Mouse (Mus musculus): Measurements from ENCODE around the gene Tsc22d3. TPM values are rescaled to one million over a fixed set of nuclear protein-coding genes. Genes with fewer than 3 reads are reported as not detected.

Tsc22d3 gene
- polyA plus RNA-seq, 2 experiments = 52.9 to 96.0 TPM

GRCm38 (mm10) chrX:140522071-140522765, 78.2 kb downstream of the Tsc22d3 start:
- ATAC-seq (ENCODE audit: low FRiP score, low read depth) = no peak
- Histone ChIP-seq H3K9me3 (ENCODE audit: control insufficient read depth, low read length) (no peaks in the 10 kb centered on the region), H3K4me3 (replicated peaks; ENCODE audit: low read length) (no peak overlapping the region), H3K27ac (replicated peaks; ENCODE audit: low read depth, low read length) (no peak overlapping the region), H3K27me3 (ENCODE audit: control insufficient read depth, insufficient read depth, low read length) (no peaks in the 10 kb centered on the region), H3K9ac (ENCODE audit: low read depth, low read length, severe bottlenecking) (no peak overlapping the region), H3K4me2 (replicated peaks; ENCODE audit: low read depth, low read length, severe bottlenecking) (no peak overlapping the region), H3K4me1 (ENCODE audit: control insufficient read depth, insufficient read depth, low read length) (no peaks in the 10 kb centered on the region), H3K36me3 (ENCODE audit: control insufficient read depth, insufficient read depth, low read length) (no peaks in the 10 kb centered on the region)
- TF ChIP-seq POLR2A (IDR thresholded peaks at IDR 0.05; ENCODE audit: borderline replicate concordance, extremely low read depth, insufficient read depth, insufficient read length) = no peak
- no peak for DNase-seq (ENCODE audit: low spot score)
- 41% methylated on average over 14 of the region's 14 CpGs for WGBS

GRCm38 (mm10) chrX:140520146-140521102, 80.0 kb downstream of the Tsc22d3 start:
- H3K9me3 ChIP-seq (ENCODE audit: control insufficient read depth, low read length) = no peaks in the 10 kb centered on the region
- no peak overlapping the region for H3K9ac ChIP-seq (ENCODE audit: low read depth, low read length, severe bottlenecking)
- TF ChIP-seq POLR2A (IDR thresholded peaks at IDR 0.05; ENCODE audit: borderline replicate concordance, extremely low read depth, insufficient read depth, insufficient read length) = no peak
- no peaks in the 10 kb centered on the region for H3K27me3 ChIP-seq (ENCODE audit: control insufficient read depth, insufficient read depth, low read length)
- ATAC-seq (ENCODE audit: low FRiP score, low read depth) (peak; percentile 90), DNase-seq (ENCODE audit: low spot score) (peak; percentile 76)
- H3K27ac ChIP-seq (replicated peaks; ENCODE audit: low read depth, low read length) = peak overlapping the region; percentile 19; the same call in 1 of the 2 replicates
- no peaks in the 10 kb centered on the region for H3K4me1 ChIP-seq (ENCODE audit: control insufficient read depth, insufficient read depth, low read length)
- H3K4me2 ChIP-seq (replicated peaks; ENCODE audit: low read depth, low read length, severe bottlenecking) = peak overlapping the region; percentile 47
- no peaks in the 10 kb centered on the region for H3K36me3 ChIP-seq (ENCODE audit: control insufficient read depth, insufficient read depth, low read length)
- WGBS = 22% methylated on average over 22 of the region's 25 CpGs
- H3K4me3 ChIP-seq (replicated peaks; ENCODE audit: low read length) = peak overlapping the region; percentile 11; the same call in 1 of the 2 replicates

GRCm38 (mm10) chrX:140518351-140518750, 82.1 kb downstream of the Tsc22d3 start:
- 0 out of 2 replicates have a peak, but pooled peaks cover 4% of the 10 kb centered on the region for H3K27me3 ChIP-seq (ENCODE audit: control insufficient read depth, insufficient read depth, low read length)
- ATAC-seq (ENCODE audit: low FRiP score, low read depth) (no peak), DNase-seq (ENCODE audit: low spot score) (no peak)
- no peaks in the 10 kb centered on the region for H3K4me1 ChIP-seq (ENCODE audit: control insufficient read depth, insufficient read depth, low read length)
- H3K9me3 ChIP-seq (ENCODE audit: control insufficient read depth, low read length) = no peaks in the 10 kb centered on the region
- TF ChIP-seq POLR2A (IDR thresholded peaks at IDR 0.05; ENCODE audit: borderline replicate concordance, extremely low read depth, insufficient read depth, insufficient read length) = no peak
- 88% methylated on average over 8 of the region's 8 CpGs for WGBS
- H3K4me2 ChIP-seq (replicated peaks; ENCODE audit: low read depth, low read length, severe bottlenecking) = no peak overlapping the region
- H3K4me3 ChIP-seq (replicated peaks; ENCODE audit: low read length) = no peak overlapping the region
- H3K9ac ChIP-seq (ENCODE audit: low read depth, low read length, severe bottlenecking) = no peak overlapping the region
- no peak overlapping the region for H3K27ac ChIP-seq (replicated peaks; ENCODE audit: low read depth, low read length)
- H3K36me3 ChIP-seq (ENCODE audit: control insufficient read depth, insufficient read depth, low read length) = no peaks in the 10 kb centered on the region

GRCm38 (mm10) chrX:140513379-140513778, 87.1 kb downstream of the Tsc22d3 start:
- H3K27me3 ChIP-seq (ENCODE audit: control insufficient read depth, insufficient read depth, low read length) = peaks cover 4% of the 10 kb centered on the region; the same call in 1 of the 2 replicates
- no peaks in the 10 kb centered on the region for H3K9me3 ChIP-seq (ENCODE audit: control insufficient read depth, low read length)
- no peak for ATAC-seq (ENCODE audit: low FRiP score, low read depth)
- no peak overlapping the region for H3K27ac ChIP-seq (replicated peaks; ENCODE audit: low read depth, low read length)
- H3K4me3 ChIP-seq (replicated peaks; ENCODE audit: low read length) = no peak overlapping the region
- H3K4me1 ChIP-seq (ENCODE audit: control insufficient read depth, insufficient read depth, low read length) = no peaks in the 10 kb centered on the region
- H3K9ac ChIP-seq (ENCODE audit: low read depth, low read length, severe bottlenecking) = no peak overlapping the region
- TF ChIP-seq POLR2A (IDR thresholded peaks at IDR 0.05; ENCODE audit: borderline replicate concordance, extremely low read depth, insufficient read depth, insufficient read length) = no peak
- no peak overlapping the region for H3K4me2 ChIP-seq (replicated peaks; ENCODE audit: low read depth, low read length, severe bottlenecking)
- no peaks in the 10 kb centered on the region for H3K36me3 ChIP-seq (ENCODE audit: control insufficient read depth, insufficient read depth, low read length)
- 79% methylated on average over 2 of the region's 2 CpGs for WGBS
- no peak for DNase-seq (ENCODE audit: low spot score)

All from limb, embryonic 14.5 days (tissue).